Mouse (Mus musculus) gastrocnemius, postnatal 14 days (tissue): Measurements from ENCODE around the gene Hivep3. TPM values are rescaled to one million over a fixed set of nuclear protein-coding genes. Genes with fewer than 3 reads are reported as not detected.

Experiments used
- DNase-seq: peaks from one replicate; pipeline ENCODE4 v3.0.0; 2021; ENCODE audit warnings: mixed read lengths
- intact Hi-C: fragments of 180-260 bp; cut with DNase I; formaldehyde crosslinking; loops from one replicate; pipeline ENCODE4 v1.15.1; 2025; ENCODE audit warnings: low total_unique reads
- total RNA-seq, 2 experiments: library from RNA; stranded (reverse); gene quantifications; 2 replicates each; pipeline ENCODE4 v1.2.3; 2021

The Hivep3 gene
- total RNA-seq, 2 experiments from 2014 or later: 2.9 to 3.0 TPM

DNA sequence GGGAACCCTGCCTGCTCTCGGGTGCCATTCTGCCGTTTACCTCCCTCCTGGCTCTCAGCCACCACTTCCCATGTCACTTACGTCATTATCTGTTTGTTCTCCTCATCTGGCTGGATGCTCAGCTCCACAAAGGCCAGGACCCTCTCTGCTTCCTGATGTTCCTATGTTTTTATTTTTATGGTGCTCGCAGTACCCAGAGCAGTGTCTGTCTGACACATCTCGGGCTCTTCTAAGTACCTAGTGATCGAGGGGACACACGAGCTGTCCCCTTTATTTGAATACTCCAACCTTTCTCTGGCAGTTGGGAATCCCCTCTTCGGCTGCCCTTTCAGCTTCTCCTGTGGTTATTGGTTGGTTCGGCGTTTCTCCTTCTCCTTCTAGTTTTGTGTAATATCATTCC, 325.2 kb downstream of the Hivep3 start:
- intact Hi-C loops: no loop called here
- DNase-seq: no peak

DNA sequence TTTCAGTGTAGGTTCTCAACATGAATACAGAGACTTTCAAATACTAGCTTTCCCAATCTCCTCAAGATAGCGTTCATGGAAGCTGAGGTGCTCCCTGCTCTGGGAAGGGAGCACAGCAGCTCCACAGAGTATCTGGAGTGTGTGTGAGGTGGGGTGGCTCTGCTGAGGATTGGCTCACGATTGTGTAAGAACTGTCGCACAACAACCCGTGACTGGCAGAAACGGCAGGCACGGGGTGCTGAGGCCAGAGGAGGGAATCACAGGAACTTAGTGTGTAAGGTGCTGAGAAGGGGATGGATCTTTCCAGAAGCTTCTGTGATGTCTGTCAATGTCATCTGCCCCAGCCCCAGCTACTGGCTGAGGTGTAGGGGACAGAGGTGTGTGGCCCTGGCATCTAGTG, 328.1 kb downstream of the Hivep3 start:
- DNase-seq: no peak
- intact Hi-C loops: no loop called here

DNA sequence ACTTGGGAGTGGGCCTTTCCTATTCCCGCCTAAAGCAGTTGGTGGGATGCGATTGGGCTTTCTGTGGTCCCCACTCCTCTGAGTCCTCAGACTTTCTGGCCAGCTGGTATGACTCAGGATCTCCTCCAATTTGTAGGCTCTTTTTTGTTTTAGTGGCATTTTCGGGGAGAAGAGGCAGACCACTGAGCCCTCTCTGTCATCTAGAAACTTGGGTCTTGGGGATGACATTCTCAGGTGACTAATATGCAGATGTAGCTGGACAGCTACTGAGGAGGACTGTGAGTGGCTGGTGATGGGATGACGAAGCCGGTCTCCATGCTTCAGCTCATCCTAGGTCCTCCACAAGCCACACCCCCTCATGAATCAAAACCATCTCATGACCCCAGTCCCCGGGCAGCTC, 328.6 kb downstream of the Hivep3 start:
- intact Hi-C loops: no loop called here

DNA sequence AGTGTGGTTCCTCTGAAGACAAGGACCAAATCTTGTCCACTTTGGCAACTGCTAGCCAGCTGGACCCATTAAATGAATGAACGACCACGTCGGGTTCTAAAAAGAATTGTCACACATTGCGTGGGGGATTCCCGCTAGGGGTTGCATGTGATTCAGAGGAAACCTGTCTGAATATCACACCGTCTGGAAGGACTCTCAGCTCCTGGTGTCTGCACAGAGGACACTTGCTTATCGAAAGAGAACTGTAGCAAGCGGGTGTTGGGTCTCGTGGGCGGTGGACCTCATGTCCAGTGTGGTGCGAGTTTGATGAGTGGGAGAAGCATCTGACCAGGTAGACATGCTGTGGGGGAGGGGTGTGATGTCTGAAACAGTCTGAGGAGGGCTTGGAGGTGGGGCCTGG, 329.2 kb downstream of the Hivep3 start:
- intact Hi-C loops: no loop called here
- no peak for DNase-seq

More for the DNA sequence above, 328.6 kb downstream of the Hivep3 start:
- no peak for DNase-seq

GRCm38 (mm10) chr4:120063353-120064124, 330.0 kb downstream of the Hivep3 start:
- no peak for DNase-seq

GRCm38 (mm10) chr4:120064696-120065095, 331.1 kb downstream of the Hivep3 start, which contains the start of gene AL607142.1:
Gene AL607142.1 (plus strand): TSS chr4:120064996.
- intact Hi-C loops: no loop called here
- no peak for DNase-seq

More at GRCm38 (mm10) chr4:120063353-120064124, 330.0 kb downstream of the Hivep3 start:
- intact Hi-C loops: no loop called here

GRCm38 (mm10) chr4:120066841-120067591, 333.4 kb downstream of the Hivep3 start:
- no peak for DNase-seq
- intact Hi-C loops: no loop called here

- intact Hi-C loops: no loop called here
- no peak for DNase-seq
Observed at GRCm38 (mm10) chr4:120067592-120068235, 334.1 kb downstream of the Hivep3 start.

GRCm38 (mm10) chr4:120068883-120069581, 335.4 kb downstream of the Hivep3 start:
- DNase-seq: no peak
- intact Hi-C loops: no loop called here

DNA sequence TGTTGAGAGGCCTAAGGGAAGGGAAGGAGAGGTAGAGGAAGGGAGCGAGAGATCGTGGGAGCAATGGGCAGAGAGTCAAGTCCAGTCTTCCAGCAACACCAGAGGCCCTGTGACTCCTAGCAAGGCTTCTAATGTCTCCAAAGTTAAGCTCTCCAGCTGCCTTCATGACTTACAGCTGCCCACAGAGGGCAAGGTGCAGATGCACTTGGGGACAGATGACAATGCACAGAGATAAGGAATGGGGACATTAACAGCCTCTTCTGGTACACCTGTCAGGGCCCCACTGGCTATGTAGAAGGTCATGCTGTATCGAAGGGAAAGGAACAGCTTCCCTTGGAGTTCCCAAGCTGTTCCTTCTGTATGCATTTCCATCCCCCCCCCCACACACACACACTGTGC, 336.0 kb downstream of the Hivep3 start:
- intact Hi-C loops: no loop called here
- no peak for DNase-seq

DNA sequence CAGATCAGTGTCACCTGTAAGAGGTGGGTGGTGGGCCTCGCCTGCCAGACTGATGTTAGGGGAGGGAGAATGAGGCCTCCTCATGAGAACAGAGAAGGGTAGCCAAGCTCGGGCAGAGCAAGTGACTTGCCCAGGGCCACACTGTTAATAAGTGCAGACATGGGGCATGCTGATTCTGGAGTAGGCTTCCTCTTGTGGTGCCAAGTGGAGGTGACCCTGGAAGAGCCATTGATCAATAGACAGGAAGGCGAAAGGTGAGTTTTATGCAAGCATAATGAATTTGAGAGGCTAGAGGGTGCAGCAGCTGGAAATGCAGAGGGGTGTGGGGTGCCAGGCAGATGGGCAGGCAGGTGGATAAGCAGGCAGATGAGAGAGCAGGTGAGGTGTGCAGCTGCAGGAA, 337.8 kb downstream of the Hivep3 start:
- intact Hi-C loops: no loop called here
- no peak for DNase-seq

GRCm38 (mm10) chr4:120071842-120072507, 338.4 kb downstream of the Hivep3 start:
- intact Hi-C loops: no loop called here
- DNase-seq: peak; percentile 41

- no peak for DNase-seq
- intact Hi-C loops: no loop called here
Observed at GRCm38 (mm10) chr4:120074061-120074460, 340.5 kb downstream of the Hivep3 start.

GRCm38 (mm10) chr4:120077322-120077721, 343.7 kb downstream of the Hivep3 start:
- DNase-seq: no peak
- intact Hi-C loops: no loop called here

GRCm38 (mm10) chr4:120082527-120082926, 348.9 kb downstream of the Hivep3 start:
- intact Hi-C loops: no loop called here
- no peak for DNase-seq

- DNase-seq: no peak
- intact Hi-C loops: no loop called here
Observed at GRCm38 (mm10) chr4:120083700-120084099, 350.1 kb downstream of the Hivep3 start.

- intact Hi-C loops: no loop called here
- no peak for DNase-seq
Observed at GRCm38 (mm10) chr4:120089536-120089935, 356.0 kb downstream of the Hivep3 start.

DNA sequence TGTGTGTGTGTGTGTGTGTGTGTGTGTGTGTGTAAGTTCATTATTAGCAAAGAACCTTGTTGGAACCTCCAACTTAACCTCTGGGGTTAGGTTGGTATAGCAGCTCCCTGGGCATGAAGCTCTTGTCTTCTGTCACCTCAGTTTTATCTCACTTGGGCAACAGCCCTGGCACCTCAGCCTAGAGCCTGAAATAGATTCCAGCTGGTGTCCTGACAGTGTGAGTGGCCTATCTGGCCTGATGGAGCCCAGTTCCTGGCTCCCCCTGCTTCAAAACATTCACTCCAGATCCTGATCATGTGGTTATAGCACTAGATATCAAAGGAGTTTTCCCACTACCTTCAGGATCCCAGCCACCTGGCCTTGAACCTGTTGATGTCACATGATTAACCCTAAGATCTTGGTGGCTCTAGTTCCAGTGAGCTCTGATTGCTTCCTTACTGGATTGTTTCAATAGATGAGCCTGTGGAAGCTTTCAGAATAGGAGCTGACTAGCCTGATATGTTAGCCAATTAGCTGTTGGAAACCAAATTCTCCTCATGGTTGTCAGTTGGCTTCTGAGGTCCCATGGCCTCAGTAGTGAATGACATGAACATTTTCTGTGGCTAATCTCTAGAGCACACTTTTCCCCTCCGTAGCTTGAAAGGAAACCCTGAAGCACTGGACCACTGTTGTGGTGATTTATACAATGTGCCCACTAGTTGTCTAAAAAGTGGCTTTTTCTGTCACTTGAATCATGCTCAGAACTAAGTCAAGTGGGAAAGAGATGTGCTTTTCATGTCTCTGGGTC, 358.6 kb downstream of the Hivep3 start:
- peak; percentile 60 for DNase-seq
- intact Hi-C loops: no loop called here
